Mouse (Mus musculus): Measurements from ENCODE around the gene Gm44511. TPM values are rescaled to one million over a fixed set of nuclear protein-coding genes. Genes with fewer than 3 reads are reported as not detected.
"Not testable (repeated sequence)": the region's sequence is repeated elsewhere in the genome, so short reads cannot be mapped to it uniquely, and the experiment has no call there.

Gm44511 gene
- polyA plus RNA-seq, 1 experiment: 0.23 TPM

DNA sequence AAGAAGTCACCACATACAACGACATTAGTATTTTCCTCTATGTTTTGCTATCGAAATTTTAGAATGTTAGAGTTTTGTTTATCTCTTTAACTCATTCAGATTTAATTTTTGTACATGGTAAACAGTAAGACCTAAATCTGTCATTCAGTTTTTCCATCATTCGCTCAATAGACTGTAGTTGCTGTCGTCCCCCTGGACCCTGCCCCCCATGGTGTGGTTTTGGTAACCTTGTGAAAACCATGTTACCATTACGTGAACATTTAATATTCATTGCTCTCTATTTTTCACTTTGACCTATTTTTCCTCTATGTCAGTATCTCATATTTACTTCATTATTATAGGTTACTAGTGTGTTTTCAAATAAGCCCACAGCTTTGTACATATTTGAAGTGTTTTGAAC lies 61.5 kb downstream of the Gm44511 start:
- H3K4me3 ChIP-seq (ENCODE audit: insufficient read depth, low read depth, low read length): no peak overlapping the region
- 20% methylated on average over 5 of the region's 5 CpGs for WGBS
- TF ChIP-seq CTCF (conservative IDR thresholded peaks at IDR 0.05; ENCODE audit: insufficient read depth, insufficient read length, low read depth, low read length) (no peak), POLR2A (IDR thresholded peaks at IDR 0.05; ENCODE audit: low read depth, low read length) (no peak)

GRCm38 (mm10) chr6:128763736-128764523 lies 62.2 kb downstream of the Gm44511 start:
- TF ChIP-seq CTCF (conservative IDR thresholded peaks at IDR 0.05; ENCODE audit: insufficient read depth, insufficient read length, low read depth, low read length) (peak; percentile 70), POLR2A (IDR thresholded peaks at IDR 0.05; ENCODE audit: low read depth, low read length) (no peak)
- 3% methylated on average over 30 of the region's 30 CpGs for WGBS

More for the DNA sequence above, 61.5 kb downstream of the Gm44511 start:
- no peak for DNase-seq
- H3K4me1 ChIP-seq (ENCODE audit: control insufficient read depth, insufficient read depth, low read length): peaks cover 4% of the 10 kb centered on the region; the same call in 1 of the 2 replicates
- H3K27ac ChIP-seq (ENCODE audit: insufficient read depth, low read depth, low read length): no peak overlapping the region
- no peaks in the 10 kb centered on the region for H3K36me3 ChIP-seq (ENCODE audit: control insufficient read depth, insufficient read depth, low read length)
- no peaks in the 10 kb centered on the region for H3K27me3 ChIP-seq (replicated peaks; ENCODE audit: control insufficient read depth, insufficient read depth, low read length)

GRCm38 (mm10) chr6:128762892-128763670 lies 63.0 kb downstream of the Gm44511 start:
- H3K4me1 ChIP-seq (ENCODE audit: control insufficient read depth, insufficient read depth, low read length); H3K27ac ChIP-seq (ENCODE audit: insufficient read depth, low read depth, low read length); H3K36me3 ChIP-seq (ENCODE audit: control insufficient read depth, insufficient read depth, low read length); H3K27me3 ChIP-seq (replicated peaks; ENCODE audit: control insufficient read depth, insufficient read depth, low read length); DNase-seq: not testable (repeated sequence)
- WGBS: 76% methylated on average over 10 of the region's 10 CpGs
- peak overlapping the region; percentile 71; the same call in 1 of the 2 replicates for H3K4me3 ChIP-seq (ENCODE audit: insufficient read depth, low read depth, low read length)

More at GRCm38 (mm10) chr6:128763736-128764523, 62.2 kb downstream of the Gm44511 start:
- no peaks in the 10 kb centered on the region for H3K36me3 ChIP-seq (ENCODE audit: control insufficient read depth, insufficient read depth, low read length)
- H3K4me1 ChIP-seq (ENCODE audit: control insufficient read depth, insufficient read depth, low read length): peaks cover 4% of the 10 kb centered on the region; the same call in 1 of the 2 replicates
- H3K27ac ChIP-seq (ENCODE audit: insufficient read depth, low read depth, low read length): no peak overlapping the region
- peak overlapping the region; percentile 71 for H3K4me3 ChIP-seq (ENCODE audit: insufficient read depth, low read depth, low read length)
- no peaks in the 10 kb centered on the region for H3K27me3 ChIP-seq (replicated peaks; ENCODE audit: control insufficient read depth, insufficient read depth, low read length)
- DNase-seq: peak; percentile 99

DNA sequence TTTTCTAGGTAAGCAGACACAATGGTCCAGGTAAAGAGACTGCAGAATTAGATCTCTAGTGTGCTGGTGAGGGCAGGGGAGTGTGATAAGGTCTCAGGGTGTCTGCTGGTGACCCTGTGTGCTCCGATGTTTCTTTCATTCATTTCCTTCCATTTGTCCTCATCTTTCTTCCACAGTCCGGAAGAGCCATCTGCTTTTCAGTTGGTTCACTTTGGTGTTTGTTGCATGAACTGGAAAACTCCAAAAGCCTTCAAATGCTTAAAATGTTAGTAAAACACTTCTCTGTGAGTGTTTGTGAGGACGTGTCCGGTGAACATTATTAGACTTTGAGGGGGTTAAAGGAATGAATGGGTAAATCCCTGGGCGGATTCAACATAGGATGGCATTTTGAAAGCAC lies 65.0 kb downstream of the Gm44511 start:
- Histone ChIP-seq H3K4me3 (ENCODE audit: insufficient read depth, low read depth, low read length) (peak overlapping the region; percentile 76; the same call in 1 of the 2 replicates), H3K4me1 (ENCODE audit: control insufficient read depth, insufficient read depth, low read length) (peaks cover 4% of the 10 kb centered on the region; the same call in 1 of the 2 replicates), H3K27ac (ENCODE audit: insufficient read depth, low read depth, low read length) (no peak overlapping the region), H3K36me3 (ENCODE audit: control insufficient read depth, insufficient read depth, low read length) (no peaks in the 10 kb centered on the region), H3K27me3 (replicated peaks; ENCODE audit: control insufficient read depth, insufficient read depth, low read length) (no peaks in the 10 kb centered on the region)
- 45% methylated on average over 5 of the region's 5 CpGs for WGBS
- no peak for DNase-seq
- TF ChIP-seq POLR2A (IDR thresholded peaks at IDR 0.05; ENCODE audit: low read depth, low read length): no peak
- no peak for TF ChIP-seq CTCF (conservative IDR thresholded peaks at IDR 0.05; ENCODE audit: insufficient read depth, insufficient read length, low read depth, low read length)

- peak; percentile 92 for DNase-seq
- peak; percentile 61 for TF ChIP-seq CTCF (conservative IDR thresholded peaks at IDR 0.05; ENCODE audit: insufficient read depth, insufficient read length, low read depth, low read length)
- not testable (repeated sequence) for H3K27me3 ChIP-seq (replicated peaks; ENCODE audit: control insufficient read depth, insufficient read depth, low read length); H3K36me3 ChIP-seq (ENCODE audit: control insufficient read depth, insufficient read depth, low read length); H3K4me1 ChIP-seq (ENCODE audit: control insufficient read depth, insufficient read depth, low read length)
- under 1% methylated on average over 44 of the region's 44 CpGs for WGBS
- Histone ChIP-seq H3K4me3 (ENCODE audit: insufficient read depth, low read depth, low read length) (peak overlapping the region; percentile 76), H3K27ac (ENCODE audit: insufficient read depth, low read depth, low read length) (peak overlapping the region; percentile 68; the same call in 1 of the 2 replicates)
Observed at GRCm38 (mm10) chr6:128760416-128761143, 65.5 kb downstream of the Gm44511 start.

- WGBS: under 1% methylated on average over 22 of the region's 22 CpGs
- not testable (repeated sequence) for H3K4me1 ChIP-seq (ENCODE audit: control insufficient read depth, insufficient read depth, low read length); H3K27me3 ChIP-seq (replicated peaks; ENCODE audit: control insufficient read depth, insufficient read depth, low read length); H3K36me3 ChIP-seq (ENCODE audit: control insufficient read depth, insufficient read depth, low read length)
- peak overlapping the region; percentile 76 for H3K4me3 ChIP-seq (ENCODE audit: insufficient read depth, low read depth, low read length)
- DNase-seq: peak; percentile 94
- peak overlapping the region; percentile 68; the same call in 1 of the 2 replicates for H3K27ac ChIP-seq (ENCODE audit: insufficient read depth, low read depth, low read length)
Observed at GRCm38 (mm10) chr6:128760016-128760415, 66.1 kb downstream of the Gm44511 start.
